Mouse (Mus musculus) brain, embryonic 14.5 days (tissue): ENCODE measurements around the gene Cdc42bpg.

Experiments used
- CTCF ChIP-seq: fragments of 200-500 bp; IDR thresholded peaks from 2 replicates; pipeline ENCODE4 v1.5.1; 2012; ENCODE audit warnings: inconsistent platforms, mild to moderate bottlenecking, moderate library complexity, borderline replicate concordance; ENCODE audit not compliant: insufficient read depth, insufficient read length; ENCODE audit errors: extremely low read depth
- POLR2A ChIP-seq: fragments of 200-500 bp; IDR thresholded peaks from 2 replicates; pipeline ENCODE4 v1.6.1; 2012; ENCODE audit warnings: mild to moderate bottlenecking, inconsistent platforms, borderline replicate concordance; ENCODE audit not compliant: poor library complexity, insufficient read depth, insufficient read length, severe bottlenecking; ENCODE audit errors: extremely low read depth

- TF ChIP-seq POLR2A (no peak), CTCF (no peak)
These were observed 9.6 kb upstream of the Cdc42bpg start for GRCm38 (mm10) chr19:6296551-6297210.
